Mouse (Mus musculus): ENCODE data around the gene Itpk1. TPM values are rescaled to one million over a fixed set of nuclear protein-coding genes. Genes with fewer than 3 reads are reported as not detected.

The Itpk1 gene
- polyA plus RNA-seq, 1 experiment from 2014 or later, result 4.8 TPM

GRCm38 (mm10) chr12:102729855-102730797, 25.4 kb upstream of the Itpk1 start:
- H3K9ac ChIP-seq, result no peak overlapping the region
- H3K9me3 ChIP-seq (replicated peaks), result no peaks in the 10 kb centered on the region
- peak overlapping the region; percentile 25 for H3K4me3 ChIP-seq
- H3K27ac ChIP-seq, result no peak overlapping the region
- H3K4me1 ChIP-seq (replicated peaks), result peaks cover 19% of the 10 kb centered on the region
- ATAC-seq (replicated peaks; ENCODE audit: insufficient number of reproducible peaks, insufficient read depth, low FRiP score, low read depth), result peak; percentile 84
- H3K4me2 ChIP-seq, result peak overlapping the region; percentile 52
- no peaks in the 10 kb centered on the region for H3K27me3 ChIP-seq
- WGBS, result 36% methylated on average over 26 of the region's 26 CpGs
- H3K36me3 ChIP-seq, result no peaks in the 10 kb centered on the region

- H3K27ac ChIP-seq, result no peak overlapping the region
- no peaks in the 10 kb centered on the region for H3K27me3 ChIP-seq
- H3K4me2 ChIP-seq, result no peak overlapping the region
- 68% methylated on average over 7 of the region's 7 CpGs for WGBS
- ATAC-seq (replicated peaks; ENCODE audit: insufficient number of reproducible peaks, insufficient read depth, low FRiP score, low read depth), result no peak
- no peaks in the 10 kb centered on the region for H3K36me3 ChIP-seq
- H3K4me1 ChIP-seq (replicated peaks), result peaks cover 8% of the 10 kb centered on the region
- H3K9ac ChIP-seq, result no peak overlapping the region
- H3K9me3 ChIP-seq (replicated peaks), result no peaks in the 10 kb centered on the region
- no peak overlapping the region for H3K4me3 ChIP-seq
These were observed 21.0 kb upstream of the Itpk1 start for GRCm38 (mm10) chr12:102725761-102726175.

GRCm38 (mm10) chr12:102725146-102725545, 20.4 kb upstream of the Itpk1 start:
- Histone ChIP-seq H3K4me2 (no peak overlapping the region), H3K4me1 (replicated peaks) (peaks cover 2% of the 10 kb centered on the region), H3K27ac (no peak overlapping the region), H3K9me3 (replicated peaks) (no peaks in the 10 kb centered on the region), H3K36me3 (no peaks in the 10 kb centered on the region), H3K27me3 (no peaks in the 10 kb centered on the region), H3K9ac (no peak overlapping the region), H3K4me3 (no peak overlapping the region)
- ATAC-seq (replicated peaks; ENCODE audit: insufficient number of reproducible peaks, insufficient read depth, low FRiP score, low read depth), result no peak
- WGBS, result 92% methylated on average over 6 of the region's 6 CpGs

- H3K9ac ChIP-seq, result no peak overlapping the region
- H3K27ac ChIP-seq, result peak overlapping the region; percentile 33; the same call in 1 of the 2 replicates
- no peaks in the 10 kb centered on the region for H3K9me3 ChIP-seq (replicated peaks)
- ATAC-seq (replicated peaks; ENCODE audit: insufficient number of reproducible peaks, insufficient read depth, low FRiP score, low read depth), result no peak
- H3K4me3 ChIP-seq, result no peak overlapping the region
- peaks cover 4% of the 10 kb centered on the region for H3K4me1 ChIP-seq (replicated peaks)
- no peaks in the 10 kb centered on the region for H3K27me3 ChIP-seq
- 34% methylated on average over 6 of the region's 6 CpGs for WGBS
- no peaks in the 10 kb centered on the region for H3K36me3 ChIP-seq
- H3K4me2 ChIP-seq, result no peak overlapping the region
These were observed 19.1 kb upstream of the Itpk1 start for GRCm38 (mm10) chr12:102723861-102724260.

DNA sequence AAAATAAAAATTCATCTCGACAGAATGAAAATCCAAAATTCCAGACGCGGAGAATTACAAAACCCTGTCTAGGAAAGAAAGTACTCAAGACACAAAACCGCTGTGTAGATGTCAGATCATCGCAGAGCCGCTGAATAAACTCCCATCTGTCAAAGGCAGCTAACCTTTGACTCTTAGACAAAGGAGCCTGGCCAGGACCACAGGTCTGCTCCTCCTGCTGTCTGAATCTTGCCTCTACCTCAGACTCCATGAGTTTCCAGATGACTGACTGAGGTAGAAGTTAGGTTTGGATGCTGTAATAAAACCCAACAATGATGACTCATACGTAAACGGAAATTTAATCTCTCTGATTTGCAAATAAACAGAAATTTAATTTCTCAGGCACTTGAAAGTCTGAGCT, 18.2 kb upstream of the Itpk1 start:
- Histone ChIP-seq H3K4me1 (replicated peaks) (peaks cover 4% of the 10 kb centered on the region), H3K4me3 (no peak overlapping the region), H3K27ac (no peak overlapping the region), H3K27me3 (no peaks in the 10 kb centered on the region), H3K4me2 (no peak overlapping the region), H3K9ac (no peak overlapping the region), H3K9me3 (replicated peaks) (no peaks in the 10 kb centered on the region), H3K36me3 (no peaks in the 10 kb centered on the region)
- no peak for ATAC-seq (replicated peaks; ENCODE audit: insufficient number of reproducible peaks, insufficient read depth, low FRiP score, low read depth)
- WGBS, result 74% methylated on average over 8 of the region's 8 CpGs

- Histone ChIP-seq H3K4me1 (replicated peaks) (peaks cover 4% of the 10 kb centered on the region), H3K27ac (no peak overlapping the region), H3K36me3 (no peaks in the 10 kb centered on the region), H3K9me3 (replicated peaks) (no peaks in the 10 kb centered on the region), H3K4me2 (no peak overlapping the region), H3K4me3 (no peak overlapping the region), H3K9ac (no peak overlapping the region), H3K27me3 (no peaks in the 10 kb centered on the region)
- 60% methylated on average over 11 of the region's 11 CpGs for WGBS
- ATAC-seq (replicated peaks; ENCODE audit: insufficient number of reproducible peaks, insufficient read depth, low FRiP score, low read depth), result no peak
These were observed 17.7 kb upstream of the Itpk1 start for GRCm38 (mm10) chr12:102722451-102722850.

DNA sequence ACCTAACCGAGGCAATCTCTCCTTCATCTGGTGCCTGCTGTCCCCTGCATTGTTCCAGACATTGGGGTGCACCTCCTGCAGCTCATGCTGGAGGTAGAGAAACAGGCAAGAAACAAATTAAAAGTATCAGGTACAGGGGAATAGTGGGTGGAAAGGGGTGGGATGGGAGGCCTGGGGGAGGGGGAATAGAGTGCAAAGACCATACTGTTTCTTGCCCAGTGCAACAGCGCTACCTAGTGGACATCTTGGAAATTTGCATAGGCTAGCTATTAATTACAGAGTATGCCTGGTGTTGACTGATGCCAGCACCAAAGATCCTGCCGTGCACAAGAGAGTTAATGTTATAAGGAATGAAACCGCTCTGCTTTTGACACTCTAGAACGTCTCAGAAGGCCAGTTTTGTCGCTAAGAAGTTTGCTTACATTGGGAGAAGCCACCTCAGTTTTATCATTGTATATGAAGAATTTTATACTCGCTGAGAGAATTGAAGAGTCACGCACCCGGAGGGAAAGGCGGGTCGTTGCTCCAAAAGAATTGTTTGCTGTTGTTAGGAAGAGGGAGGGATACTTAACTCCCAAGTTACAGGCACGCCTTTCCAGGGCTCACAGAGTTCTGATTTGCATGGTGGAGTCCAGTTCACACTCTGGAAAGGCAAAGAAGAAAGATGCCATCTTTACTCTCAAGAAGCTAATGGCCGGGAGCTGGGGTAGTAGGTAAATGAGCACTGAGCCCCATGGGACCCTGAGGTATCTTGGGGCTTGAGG, 15.0 kb upstream of the Itpk1 start:
- 0 out of 2 replicates have a peak, but pooled peaks have one; percentile 27 for ATAC-seq (replicated peaks; ENCODE audit: insufficient number of reproducible peaks, insufficient read depth, low FRiP score, low read depth)
- H3K4me3 ChIP-seq, result no peak overlapping the region
- H3K27me3 ChIP-seq, result no peaks in the 10 kb centered on the region
- H3K36me3 ChIP-seq, result no peaks in the 10 kb centered on the region
- 25% methylated on average over 13 of the region's 13 CpGs for WGBS
- no peak overlapping the region for H3K9ac ChIP-seq
- no peak overlapping the region for H3K27ac ChIP-seq
- no peaks in the 10 kb centered on the region for H3K9me3 ChIP-seq (replicated peaks)
- peaks cover 4% of the 10 kb centered on the region for H3K4me1 ChIP-seq (replicated peaks)
- H3K4me2 ChIP-seq, result no peak overlapping the region; the same call in 1 of the 2 replicates

GRCm38 (mm10) chr12:102714654-102715395, 10.1 kb upstream of the Itpk1 start:
- no peaks in the 10 kb centered on the region for H3K27me3 ChIP-seq
- H3K4me1 ChIP-seq (replicated peaks), result peaks cover 5% of the 10 kb centered on the region
- no peaks in the 10 kb centered on the region for H3K9me3 ChIP-seq (replicated peaks)
- H3K4me3 ChIP-seq, result no peak overlapping the region
- 79% methylated on average over 10 of the region's 10 CpGs for WGBS
- no peak overlapping the region for H3K9ac ChIP-seq
- H3K36me3 ChIP-seq, result no peaks in the 10 kb centered on the region
- ATAC-seq (replicated peaks; ENCODE audit: insufficient number of reproducible peaks, insufficient read depth, low FRiP score, low read depth), result no peak
- no peak overlapping the region for H3K27ac ChIP-seq
- H3K4me2 ChIP-seq, result no peak overlapping the region

- 85% methylated on average over 2 of the region's 2 CpGs for WGBS
- Histone ChIP-seq H3K4me1 (replicated peaks) (0 out of 2 replicates have a peak, but pooled peaks cover 3% of the 10 kb centered on the region), H3K27ac (no peak overlapping the region), H3K9ac (no peak overlapping the region), H3K9me3 (replicated peaks) (no peaks in the 10 kb centered on the region), H3K4me2 (no peak overlapping the region), H3K27me3 (no peaks in the 10 kb centered on the region), H3K36me3 (no peaks in the 10 kb centered on the region), H3K4me3 (no peak overlapping the region)
- no peak for ATAC-seq (replicated peaks; ENCODE audit: insufficient number of reproducible peaks, insufficient read depth, low FRiP score, low read depth)
These were observed 9.4 kb upstream of the Itpk1 start for GRCm38 (mm10) chr12:102714116-102714515.

DNA sequence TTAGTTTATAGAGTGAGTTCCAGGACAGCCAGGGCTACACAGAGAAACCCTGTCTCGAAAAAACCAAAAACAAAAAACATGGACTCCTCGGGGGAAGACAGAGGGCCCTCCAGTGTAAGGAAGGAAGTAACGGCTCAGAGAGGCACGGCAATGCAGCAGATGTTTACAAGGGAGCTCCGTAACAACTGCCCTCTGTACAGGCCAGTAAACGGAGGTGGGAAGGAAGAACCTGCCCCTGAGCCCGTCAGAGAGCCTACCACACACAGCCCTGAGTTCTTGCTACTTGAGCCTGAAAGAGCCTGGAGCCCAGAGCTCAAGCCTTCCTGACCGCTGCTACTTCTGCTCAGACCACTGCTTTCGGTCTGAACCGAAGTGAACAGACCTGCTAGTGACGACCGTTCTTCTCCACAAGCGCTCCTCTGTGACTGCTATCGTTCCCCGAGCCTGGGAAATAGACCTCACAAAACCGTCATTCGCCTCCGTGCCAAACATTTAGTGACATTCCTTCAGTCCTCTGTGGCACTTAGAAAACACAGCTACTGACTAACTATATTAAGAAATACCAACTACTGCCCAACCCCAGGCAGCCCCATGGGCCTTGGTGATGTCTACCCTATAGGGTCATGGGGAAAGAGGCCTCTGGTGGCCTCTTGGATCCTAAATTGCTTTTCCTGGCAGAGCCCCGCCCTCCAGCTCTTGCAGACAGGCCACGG, 8.6 kb upstream of the Itpk1 start:
- H3K4me3 ChIP-seq, result no peak overlapping the region
- H3K36me3 ChIP-seq, result no peaks in the 10 kb centered on the region
- WGBS, result 60% methylated on average over 20 of the region's 20 CpGs
- no peak overlapping the region for H3K9ac ChIP-seq
- H3K9me3 ChIP-seq (replicated peaks), result no peaks in the 10 kb centered on the region
- H3K27me3 ChIP-seq, result no peaks in the 10 kb centered on the region
- no peak overlapping the region for H3K27ac ChIP-seq
- ATAC-seq (replicated peaks; ENCODE audit: insufficient number of reproducible peaks, insufficient read depth, low FRiP score, low read depth), result no peak
- H3K4me1 ChIP-seq (replicated peaks), result 0 out of 2 replicates have a peak, but pooled peaks cover 3% of the 10 kb centered on the region
- 0 out of 2 replicates have a peak overlapping the region, but pooled peaks have one; percentile 18 for H3K4me2 ChIP-seq
